Mouse (Mus musculus) CD4-positive, CD25-positive, alpha-beta regulatory T cell, adult 4 months (primary cell): Measurements from ENCODE around the gene Spn. TPM values are rescaled to one million over a fixed set of nuclear protein-coding genes. Genes with fewer than 3 reads are reported as not detected.

Experiments used
- polyA plus RNA-seq, 2 experiments: library from polyadenylated mRNA; unstranded; fragments of 100-300 nt; shearing (Covaris generic); gene quantifications; one replicate each; pipeline ENCODE4 v1.2.1; 2017

Spn gene
- polyA plus RNA-seq, 2 experiments from 2014 or later = 101 to 103 TPM

Other genes with a start within 250 kb of the Spn start
- gene Tmem219, start 214.9 kb downstream of the Spn start, polyA plus RNA-seq = 10 to 100 TPM; 40.2 to 53.2 TPM
- gene Kctd13, start 208.9 kb downstream of the Spn start, polyA plus RNA-seq = 1 to 10 TPM; 5.5 to 8.9 TPM
- under 1 TPM; 0.48 to 0.51 TPM for gene Asphd1, start 188.2 kb downstream of the Spn start, polyA plus RNA-seq
- 1 to 10 TPM; 1.5 to 1.8 TPM for gene Sez6l2, start 187.3 kb downstream of the Spn start, polyA plus RNA-seq
- 100 to 1,000 TPM; 121 to 152 TPM for gene Cdipt, start 161.9 kb downstream of the Spn start, polyA plus RNA-seq
- 1 to 10 TPM in 1 of 2 experiments, under 1 TPM in 1; 0.32 to 1.1 TPM for gene Cdiptos, start 161.7 kb downstream of the Spn start, polyA plus RNA-seq
- 10 to 100 TPM; 13.7 to 20.9 TPM for gene Mvp, start 123.2 kb downstream of the Spn start, polyA plus RNA-seq
- 1 to 10 TPM; 1.3 to 2.4 TPM for gene Pagr1b, start 121.3 kb downstream of the Spn start, polyA plus RNA-seq
- gene Pagr1a, start 120.5 kb downstream of the Spn start, polyA plus RNA-seq = 10 to 100 TPM; 49.2 to 70.1 TPM
- 10 to 100 TPM; 12.5 to 49.1 TPM for gene Gm42742, start 116.7 kb downstream of the Spn start, polyA plus RNA-seq
- 1 to 10 TPM; 2.6 to 3.3 TPM for gene Prrt2, start 116.6 kb downstream of the Spn start, polyA plus RNA-seq
- gene Maz, start 110.8 kb downstream of the Spn start, polyA plus RNA-seq = 10 to 100 TPM; 14.5 to 18.4 TPM
- gene Kif22, start 95.4 kb downstream of the Spn start, polyA plus RNA-seq = 10 to 100 TPM; 13.9 to 20.5 TPM
- gene Zg16, start 50.5 kb downstream of the Spn start, polyA plus RNA-seq = under 1 TPM in 1 of 2 experiments, not detected in 1; 0.81 TPM
- 100 to 1,000 TPM; 274 to 321 TPM for gene AI467606, start 46.5 kb downstream of the Spn start, polyA plus RNA-seq
- 10 to 100 TPM in 1 of 2 experiments, 1 to 10 TPM in 1; 7.5 to 15.2 TPM for gene Qprt, start 15.6 kb downstream of the Spn start, polyA plus RNA-seq
- 10 to 100 TPM; 39.7 to 51.9 TPM for gene Cd2bp2, start 58.2 kb upstream of the Spn start, polyA plus RNA-seq
- 10 to 100 TPM; 12.5 to 18.4 TPM for gene Tbc1d10b, start 70.6 kb upstream of the Spn start, polyA plus RNA-seq
- gene Mylpf, start 71.1 kb upstream of the Spn start, polyA plus RNA-seq = 10 to 100 TPM; 25.4 to 31.5 TPM
- 1 to 10 TPM; 6.6 to 7.9 TPM for gene Zfp553, start 95.2 kb upstream of the Spn start, polyA plus RNA-seq
- 100 to 1,000 TPM; 819 to 912 TPM for gene Sept1, start 95.3 kb upstream of the Spn start, polyA plus RNA-seq
- 1 to 10 TPM; 1.3 to 1.6 TPM for gene Zfp771, start 106.5 kb upstream of the Spn start, polyA plus RNA-seq
- gene Dctpp1, start 122.9 kb upstream of the Spn start, polyA plus RNA-seq = 10 to 100 TPM; 39.7 to 50.1 TPM
- gene Sephs2, start 136.2 kb upstream of the Spn start, polyA plus RNA-seq = 10 to 100 TPM; 17.3 to 23.4 TPM
- 100 to 1,000 TPM; 169 to 297 TPM for gene Itgal, start 158.4 kb upstream of the Spn start, polyA plus RNA-seq
- gene Zfp768, start 207.8 kb upstream of the Spn start, polyA plus RNA-seq = not detected
- gene Zfp747, start 238.2 kb upstream of the Spn start, polyA plus RNA-seq = 10 to 100 TPM; 12.7 to 17.6 TPM
- gene 9130019O22Rik, start 249.3 kb upstream of the Spn start, polyA plus RNA-seq = 1 to 10 TPM; 7.3 to 9.9 TPM